Mouse (Mus musculus): Measurements from ENCODE around the gene Me1. TPM values are rescaled to one million over a fixed set of nuclear protein-coding genes. Genes with fewer than 3 reads are reported as not detected.
"Not testable (repeated sequence)": the region's sequence is repeated elsewhere in the genome, so short reads cannot be mapped to it uniquely, and the experiment has no call there.

Gene Me1
- polyA plus RNA-seq, 1 experiment: 153 TPM

GRCm38 (mm10) chr9:86617837-86618492 is 77.8 kb downstream of the Me1 start:
- Histone ChIP-seq H3K27ac (ENCODE audit: insufficient read depth, low read depth, low read length) (no peak overlapping the region), H3K27me3 (replicated peaks; ENCODE audit: control insufficient read depth, insufficient read depth, low read length) (no peaks in the 10 kb centered on the region), H3K4me3 (ENCODE audit: insufficient read depth, low read depth, low read length) (no peak overlapping the region), H3K36me3 (ENCODE audit: control insufficient read depth, insufficient read depth, low read length) (no peaks in the 10 kb centered on the region; the same call in 1 of the 2 replicates), H3K4me1 (ENCODE audit: control insufficient read depth, insufficient read depth, low read length) (no peaks in the 10 kb centered on the region)
- no peak for DNase-seq
- WGBS: 63% methylated on average over 7 of the region's 7 CpGs
- TF ChIP-seq POLR2A (IDR thresholded peaks at IDR 0.05; ENCODE audit: low read depth, low read length): no peak
- no peak for TF ChIP-seq CTCF (conservative IDR thresholded peaks at IDR 0.05; ENCODE audit: insufficient read depth, insufficient read length, low read depth, low read length)

- Histone ChIP-seq H3K4me1 (ENCODE audit: control insufficient read depth, insufficient read depth, low read length) (no peaks in the 10 kb centered on the region), H3K4me3 (ENCODE audit: insufficient read depth, low read depth, low read length) (no peak overlapping the region), H3K36me3 (ENCODE audit: control insufficient read depth, insufficient read depth, low read length) (peaks cover 3% of the 10 kb centered on the region; the same call in 1 of the 2 replicates), H3K27me3 (replicated peaks; ENCODE audit: control insufficient read depth, insufficient read depth, low read length) (no peaks in the 10 kb centered on the region), H3K27ac (ENCODE audit: insufficient read depth, low read depth, low read length) (no peak overlapping the region)
- 75% methylated on average over 1 of the region's 1 CpGs for WGBS
- TF ChIP-seq CTCF (conservative IDR thresholded peaks at IDR 0.05; ENCODE audit: insufficient read depth, insufficient read length, low read depth, low read length) (no peak), POLR2A (IDR thresholded peaks at IDR 0.05; ENCODE audit: low read depth, low read length) (no peak)
- DNase-seq: no peak
Measured at GRCm38 (mm10) chr9:86615765-86616164, 80.0 kb downstream of the Me1 start.

- H3K36me3 ChIP-seq (ENCODE audit: control insufficient read depth, insufficient read depth, low read length): peaks cover 3% of the 10 kb centered on the region; the same call in 1 of the 2 replicates
- no peak for TF ChIP-seq POLR2A (IDR thresholded peaks at IDR 0.05; ENCODE audit: low read depth, low read length)
- TF ChIP-seq CTCF (conservative IDR thresholded peaks at IDR 0.05; ENCODE audit: insufficient read depth, insufficient read length, low read depth, low read length): no peak
- no peak overlapping the region for H3K4me3 ChIP-seq (ENCODE audit: insufficient read depth, low read depth, low read length)
- no peak for DNase-seq
- 97% methylated on average over 4 of the region's 4 CpGs for WGBS
- H3K27ac ChIP-seq (ENCODE audit: insufficient read depth, low read depth, low read length): no peak overlapping the region
- no peaks in the 10 kb centered on the region for H3K4me1 ChIP-seq (ENCODE audit: control insufficient read depth, insufficient read depth, low read length)
- H3K27me3 ChIP-seq (replicated peaks; ENCODE audit: control insufficient read depth, insufficient read depth, low read length): no peaks in the 10 kb centered on the region
Measured at GRCm38 (mm10) chr9:86612091-86612490, 83.7 kb downstream of the Me1 start.

- no peaks in the 10 kb centered on the region for H3K36me3 ChIP-seq (ENCODE audit: control insufficient read depth, insufficient read depth, low read length)
- H3K27me3 ChIP-seq (replicated peaks; ENCODE audit: control insufficient read depth, insufficient read depth, low read length): no peaks in the 10 kb centered on the region
- no peak for DNase-seq
- no peak overlapping the region for H3K27ac ChIP-seq (ENCODE audit: insufficient read depth, low read depth, low read length)
- H3K4me3 ChIP-seq (ENCODE audit: insufficient read depth, low read depth, low read length): no peak overlapping the region
- WGBS: 81% methylated on average over 6 of the region's 6 CpGs
- TF ChIP-seq CTCF (conservative IDR thresholded peaks at IDR 0.05; ENCODE audit: insufficient read depth, insufficient read length, low read depth, low read length) (no peak), POLR2A (IDR thresholded peaks at IDR 0.05; ENCODE audit: low read depth, low read length) (no peak)
- no peaks in the 10 kb centered on the region for H3K4me1 ChIP-seq (ENCODE audit: control insufficient read depth, insufficient read depth, low read length)
Measured at GRCm38 (mm10) chr9:86605776-86606175, 90.0 kb downstream of the Me1 start.

DNA sequence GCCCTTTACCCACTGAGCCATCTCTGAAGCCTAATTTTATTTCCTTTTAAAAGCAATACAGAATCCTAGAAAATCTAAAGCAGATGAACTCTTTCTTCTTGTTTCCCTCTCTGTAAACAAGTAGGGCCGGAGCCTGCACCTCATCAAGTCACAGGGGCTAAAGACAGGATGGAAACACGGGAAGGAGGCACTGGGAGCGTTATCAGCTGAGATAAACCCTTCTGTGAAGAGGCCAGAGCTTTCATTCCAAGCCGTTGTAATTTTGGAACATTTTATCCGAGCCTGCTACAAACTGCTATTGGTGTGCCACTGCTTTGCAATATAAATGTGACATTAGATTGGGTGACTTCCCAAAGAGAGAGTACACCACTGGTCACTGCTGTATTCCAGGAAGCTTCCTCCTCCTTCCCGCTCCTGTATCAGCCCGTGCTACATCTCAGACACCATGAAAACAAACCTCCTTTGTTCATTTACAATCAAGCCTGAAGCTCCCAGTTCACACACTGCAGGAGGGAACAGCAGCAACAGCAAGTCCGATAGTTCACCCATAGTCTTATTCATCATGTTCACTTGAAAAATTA is 95.9 kb downstream of the Me1 start:
- 68% methylated on average over 8 of the region's 8 CpGs for WGBS
- Histone ChIP-seq H3K4me3 (ENCODE audit: insufficient read depth, low read depth, low read length) (no peak overlapping the region), H3K36me3 (ENCODE audit: control insufficient read depth, insufficient read depth, low read length) (no peaks in the 10 kb centered on the region), H3K27me3 (replicated peaks; ENCODE audit: control insufficient read depth, insufficient read depth, low read length) (no peaks in the 10 kb centered on the region), H3K4me1 (ENCODE audit: control insufficient read depth, insufficient read depth, low read length) (no peaks in the 10 kb centered on the region), H3K27ac (ENCODE audit: insufficient read depth, low read depth, low read length) (no peak overlapping the region)
- DNase-seq: no peak
- no peak for TF ChIP-seq CTCF (conservative IDR thresholded peaks at IDR 0.05; ENCODE audit: insufficient read depth, insufficient read length, low read depth, low read length)
- TF ChIP-seq POLR2A (IDR thresholded peaks at IDR 0.05; ENCODE audit: low read depth, low read length): no peak

- H3K36me3 ChIP-seq (ENCODE audit: control insufficient read depth, insufficient read depth, low read length); H3K4me3 ChIP-seq (ENCODE audit: insufficient read depth, low read depth, low read length); H3K27ac ChIP-seq (ENCODE audit: insufficient read depth, low read depth, low read length); H3K27me3 ChIP-seq (replicated peaks; ENCODE audit: control insufficient read depth, insufficient read depth, low read length); H3K4me1 ChIP-seq (ENCODE audit: control insufficient read depth, insufficient read depth, low read length); DNase-seq: not testable (repeated sequence)
Measured at GRCm38 (mm10) chr9:86596983-86597382, 98.8 kb downstream of the Me1 start.

- H3K27me3 ChIP-seq (replicated peaks; ENCODE audit: control insufficient read depth, insufficient read depth, low read length); H3K36me3 ChIP-seq (ENCODE audit: control insufficient read depth, insufficient read depth, low read length); DNase-seq; H3K4me1 ChIP-seq (ENCODE audit: control insufficient read depth, insufficient read depth, low read length); H3K27ac ChIP-seq (ENCODE audit: insufficient read depth, low read depth, low read length); H3K4me3 ChIP-seq (ENCODE audit: insufficient read depth, low read depth, low read length): not testable (repeated sequence)
- 67% methylated on average over 10 of the region's 10 CpGs for WGBS
Measured at GRCm38 (mm10) chr9:86594357-86594767, 101.4 kb downstream of the Me1 start.

All from kidney, adult 2 months (tissue).